Mouse (Mus musculus) gastrocnemius, adult 2 months (tissue): ENCODE results near the gene Lpar1. TPM values are rescaled to one million over a fixed set of nuclear protein-coding genes. Genes with fewer than 3 reads are reported as not detected.

Experiments
- DNase-seq: peaks from one replicate; pipeline ENCODE4 v3.0.0; 2022
- H3K27ac ChIP-seq: fragments of 200-600 bp; 2 replicates; pipeline ENCODE4 v1.8.1; 2022; ENCODE audit warnings: mild to moderate bottlenecking
- H3K4me3 ChIP-seq: fragments of 200-600 bp; 2 replicates; pipeline ENCODE4 v1.8.1; 2022; ENCODE audit warnings: mild to moderate bottlenecking, moderate library complexity
- CTCF ChIP-seq: fragments of 200-600 bp; IDR thresholded peaks from 2 replicates; pipeline ENCODE4 v1.8.1; 2022; ENCODE audit warnings: antibody characterized with exemption, mild to moderate bottlenecking, moderate library complexity
- intact Hi-C: fragments of 180-260 bp; cut with DNase I; formaldehyde crosslinking; loops from one replicate; pipeline ENCODE4 v1.15.1; 2025
- long read RNA-seq, 2 experiments: library from polyadenylated mRNA; stranded (forward); transcript quantifications; one replicate each; pipeline ENCODE4 v2.0.0; 2021
- total RNA-seq, 2 experiments: library from RNA; stranded (reverse); gene quantifications; 2 replicates each; pipeline ENCODE4 v1.2.3; 2021

Gene Lpar1
- total RNA-seq, result 10 to 100 TPM in 1 of 2 experiments, 1 to 10 TPM in 1; 5.3 to 13.8 TPM
- long read RNA-seq, experiment 1, transcript Lpar1-201 (4 exons, 3,512 nt), result major isoform, 7 of 15 reads
- long read RNA-seq, experiment 1, partial matches to known transcripts, result 2 of 15 reads
- long read RNA-seq, experiment 1, other reads (novel, unspliced or antisense), result 6 of 15 reads
- long read RNA-seq, experiment 2, transcript Lpar1-201 (4 exons, 3,512 nt), result major isoform, 7 of 10 reads
- long read RNA-seq, experiment 2, partial matches to known transcripts, result 0 of 10 reads
- long read RNA-seq, experiment 2, other reads (novel, unspliced or antisense), result 3 of 10 reads

GRCm38 (mm10) chr4:58553631-58554358 is at the start of gene Lpar1:
Gene Lpar1 (minus strand): TSS chr4:58553898.
- intact Hi-C loops, result loop anchor here (5.0 kb wide), 2 partner anchors 194 to 286 kb away; no protein-coding TSS in a partner anchor
- peak; percentile 63 for DNase-seq
- no peak for TF ChIP-seq CTCF

GRCm38 (mm10) chr4:58585942-58586341 is 32.2 kb upstream of the Lpar1 start:
- Histone ChIP-seq H3K4me3 (no peak overlapping the region), H3K27ac (peak overlapping the region; percentile 38; the same call in 1 of the 2 replicates)
- intact Hi-C loops, result no loop called here
- TF ChIP-seq CTCF, result no peak
- DNase-seq, result no peak

More at GRCm38 (mm10) chr4:58553631-58554358, at the start of gene Lpar1:
- Histone ChIP-seq H3K4me3 (peak within 1 kb of the TSS; percentile 91), H3K27ac (peak within 1 kb of the TSS; percentile 92)

GRCm38 (mm10) chr4:58581191-58581590 is 27.5 kb upstream of the Lpar1 start:
- TF ChIP-seq CTCF, result no peak
- no peak overlapping the region for H3K4me3 ChIP-seq
- intact Hi-C loops, result no loop called here
- DNase-seq, result no peak
- no peak overlapping the region for H3K27ac ChIP-seq

GRCm38 (mm10) chr4:58580516-58580915 is 26.8 kb upstream of the Lpar1 start:
- intact Hi-C loops, result no loop called here
- no peak for TF ChIP-seq CTCF
- no peak for DNase-seq
- H3K4me3 ChIP-seq, result no peak overlapping the region
- no peak overlapping the region for H3K27ac ChIP-seq

- H3K27ac ChIP-seq, result no peak overlapping the region
- intact Hi-C loops, result no loop called here
- TF ChIP-seq CTCF, result no peak
Observed at GRCm38 (mm10) chr4:58580098-58580497, 26.4 kb upstream of the Lpar1 start.

GRCm38 (mm10) chr4:58578488-58578887 is 24.8 kb upstream of the Lpar1 start:
- DNase-seq, result no peak
- Histone ChIP-seq H3K27ac (0 out of 2 replicates have a peak overlapping the region, but pooled peaks have one; percentile 31), H3K4me3 (no peak overlapping the region)
- intact Hi-C loops, result no loop called here
- no peak for TF ChIP-seq CTCF

More at GRCm38 (mm10) chr4:58580098-58580497, 26.4 kb upstream of the Lpar1 start:
- no peak for DNase-seq
- H3K4me3 ChIP-seq, result no peak overlapping the region

GRCm38 (mm10) chr4:58577382-58578048 is 23.8 kb upstream of the Lpar1 start:
- intact Hi-C loops, result no loop called here
- DNase-seq, result no peak
- Histone ChIP-seq H3K4me3 (no peak overlapping the region), H3K27ac (peak overlapping the region; percentile 84; the same call in 1 of the 2 replicates)
- TF ChIP-seq CTCF, result no peak

GRCm38 (mm10) chr4:58575831-58576230 is 22.1 kb upstream of the Lpar1 start:
- peak; percentile 64 for DNase-seq
- TF ChIP-seq CTCF, result no peak
- intact Hi-C loops, result no loop called here
- peak overlapping the region; percentile 84 for H3K27ac ChIP-seq
- H3K4me3 ChIP-seq, result no peak overlapping the region

GRCm38 (mm10) chr4:58574024-58574423 is 20.3 kb upstream of the Lpar1 start:
- H3K4me3 ChIP-seq, result no peak overlapping the region
- H3K27ac ChIP-seq, result no peak overlapping the region
- no peak for DNase-seq
- intact Hi-C loops, result no loop called here
- no peak for TF ChIP-seq CTCF

- DNase-seq, result no peak
- Histone ChIP-seq H3K4me3 (no peak overlapping the region), H3K27ac (no peak overlapping the region)
- no peak for TF ChIP-seq CTCF
- intact Hi-C loops, result no loop called here
Observed at GRCm38 (mm10) chr4:58572446-58572845, 18.7 kb upstream of the Lpar1 start.

GRCm38 (mm10) chr4:58571661-58572060 is 18.0 kb upstream of the Lpar1 start:
- no peak overlapping the region for H3K4me3 ChIP-seq
- no peak overlapping the region for H3K27ac ChIP-seq
- intact Hi-C loops, result no loop called here
- DNase-seq, result no peak
- no peak for TF ChIP-seq CTCF

GRCm38 (mm10) chr4:58571232-58571631 is 17.5 kb upstream of the Lpar1 start:
- TF ChIP-seq CTCF, result no peak
- Histone ChIP-seq H3K4me3 (no peak overlapping the region), H3K27ac (no peak overlapping the region)
- intact Hi-C loops, result no loop called here
- no peak for DNase-seq

- intact Hi-C loops, result no loop called here
- peak overlapping the region; percentile 12; the same call in 1 of the 2 replicates for H3K27ac ChIP-seq
- H3K4me3 ChIP-seq, result no peak overlapping the region
- peak; percentile 59 for DNase-seq
- no peak for TF ChIP-seq CTCF
Observed at GRCm38 (mm10) chr4:58568486-58568885, 14.8 kb upstream of the Lpar1 start.
